Mouse (Mus musculus) kidney, embryonic 16.5 days (tissue): ENCODE data around the gene St5. TPM values are rescaled to one million over a fixed set of nuclear protein-coding genes. Genes with fewer than 3 reads are reported as not detected.

Experiments used
- ATAC-seq: fragments of 200-750 bp; cut with Nextera tagmentation; 2 replicates; pipeline ENCODE4 v1.8.0; 2017; ENCODE audit warnings: moderate TSS enrichment; ENCODE audit not compliant: low FRiP score, low TSS enrichment
- H3K27ac ChIP-seq: fragments of 300-500 bp; sonication (generic); 2 replicates; pipeline ENCODE4 v1.5.1; 2014; ENCODE audit warnings: low read length
- H3K27me3 ChIP-seq: fragments of 300-500 bp; sonication (generic); 2 replicates; pipeline ENCODE4 v1.6.1; 2014; ENCODE audit warnings: low read length, control low read depth, mixed read lengths; ENCODE audit not compliant: insufficient read depth
- H3K36me3 ChIP-seq: fragments of 300-500 bp; sonication (generic); 2 replicates; pipeline ENCODE4 v1.6.1; 2014; ENCODE audit warnings: low read length, control low read depth, mixed read lengths; ENCODE audit not compliant: insufficient read depth
- H3K4me1 ChIP-seq: fragments of 300-500 bp; sonication (generic); 2 replicates; pipeline ENCODE4 v1.6.1; 2014; ENCODE audit warnings: low read length, control low read depth, mixed read lengths; ENCODE audit not compliant: insufficient read depth
- H3K4me2 ChIP-seq: fragments of 300-500 bp; sonication (generic); replicated peaks from 2 replicates; pipeline ENCODE4 v1.6.1; 2014; ENCODE audit warnings: low read depth, low read length
- H3K4me3 ChIP-seq: fragments of 300-500 bp; sonication (generic); 2 replicates; pipeline ENCODE4 v1.5.1; 2014; ENCODE audit warnings: mild to moderate bottlenecking, low read length
- H3K9ac ChIP-seq: fragments of 300-500 bp; sonication (generic); replicated peaks from 2 replicates; pipeline ENCODE4 v1.6.1; 2014; ENCODE audit warnings: low read length
- H3K9me3 ChIP-seq: fragments of 300-500 bp; sonication (generic); 2 replicates; pipeline ENCODE4 v1.6.1; 2016; ENCODE audit warnings: low read length, control low read depth
- WGBS: fragments of 180-500 bp; shearing (Covaris S2); extraction: QIAGEN DNeasy Blood & Tissue Kit; methylation state at CpG from one replicate; pipeline ENCODE4 v1.1.7; 2014; 5-methylcytosine and 5-hydroxymethylcytosine counted together
- polyA plus RNA-seq: library from polyadenylated mRNA; unstranded; fragments of >200 nt; fragmentation: Nextera tagmentation; extraction: Ambion mirVana; gene quantifications from 2 replicates; pipeline ENCODE4 v1.2.1, GENCODE M21; 2015

Gene St5
- polyA plus RNA-seq, 1 experiment from 2014 or later = 38.0 TPM

- Histone ChIP-seq H3K4me3 (peak overlapping the region; percentile 69), H3K4me2 (peak overlapping the region; percentile 63), H3K36me3 (no peaks in the 10 kb centered on the region; the same call in 1 of the 2 replicates), H3K27ac (peak overlapping the region; percentile 28), H3K4me1 (peaks cover 14% of the 10 kb centered on the region), H3K9me3 (no peaks in the 10 kb centered on the region), H3K27me3 (no peaks in the 10 kb centered on the region), H3K9ac (peak overlapping the region; percentile 74)
- no peak for ATAC-seq
- WGBS = 3% methylated on average over 17 of the region's 17 CpGs
Observed at GRCm38 (mm10) chr7:109704016-109704377, 592 bp upstream of the St5 start.

GRCm38 (mm10) chr7:109702721-109703120, 684 bp downstream of the St5 start:
- no peaks in the 10 kb centered on the region for H3K36me3 ChIP-seq
- H3K9ac ChIP-seq = peak overlapping the region; percentile 74; the same call in 1 of the 2 replicates
- 45% methylated on average over 4 of the region's 4 CpGs for WGBS
- no peaks in the 10 kb centered on the region for H3K27me3 ChIP-seq
- peak overlapping the region; percentile 69 for H3K4me3 ChIP-seq
- H3K27ac ChIP-seq = no peak overlapping the region
- no peaks in the 10 kb centered on the region for H3K9me3 ChIP-seq
- H3K4me1 ChIP-seq = peaks cover 10% of the 10 kb centered on the region; the same call in 1 of the 2 replicates
- H3K4me2 ChIP-seq = peak overlapping the region; percentile 63
- ATAC-seq = no peak

- Histone ChIP-seq H3K9me3 (no peaks in the 10 kb centered on the region), H3K4me1 (peaks cover 10% of the 10 kb centered on the region; the same call in 1 of the 2 replicates), H3K4me3 (no peak overlapping the region), H3K4me2 (no peak overlapping the region), H3K36me3 (no peaks in the 10 kb centered on the region), H3K27me3 (no peaks in the 10 kb centered on the region), H3K27ac (no peak overlapping the region), H3K9ac (no peak overlapping the region)
- no peak for ATAC-seq
Observed at GRCm38 (mm10) chr7:109700213-109700612, 3.2 kb downstream of the St5 start.

- ATAC-seq = no peak
Observed at GRCm38 (mm10) chr7:109695339-109695726, 8.1 kb downstream of the St5 start.

GRCm38 (mm10) chr7:109694576-109695338, 8.6 kb downstream of the St5 start:
- no peak overlapping the region for H3K4me3 ChIP-seq
- H3K27ac ChIP-seq = no peak overlapping the region
- H3K36me3 ChIP-seq = no peaks in the 10 kb centered on the region
- H3K4me1 ChIP-seq = no peaks in the 10 kb centered on the region
- ATAC-seq = no peak
- no peak overlapping the region for H3K9ac ChIP-seq
- WGBS = 80% methylated on average over 13 of the region's 13 CpGs
- H3K9me3 ChIP-seq = no peaks in the 10 kb centered on the region
- no peak overlapping the region for H3K4me2 ChIP-seq
- H3K27me3 ChIP-seq = no peaks in the 10 kb centered on the region

More at GRCm38 (mm10) chr7:109695339-109695726, 8.1 kb downstream of the St5 start:
- no peak overlapping the region for H3K4me3 ChIP-seq
- no peaks in the 10 kb centered on the region for H3K36me3 ChIP-seq
- no peaks in the 10 kb centered on the region for H3K27me3 ChIP-seq
- no peak overlapping the region for H3K27ac ChIP-seq
- no peak overlapping the region for H3K4me2 ChIP-seq
- no peaks in the 10 kb centered on the region for H3K9me3 ChIP-seq
- H3K9ac ChIP-seq = no peak overlapping the region
- 91% methylated on average over 10 of the region's 10 CpGs for WGBS
- no peaks in the 10 kb centered on the region for H3K4me1 ChIP-seq

- H3K36me3 ChIP-seq = no peaks in the 10 kb centered on the region
- ATAC-seq = no peak
- H3K27ac ChIP-seq = no peak overlapping the region
- no peaks in the 10 kb centered on the region for H3K9me3 ChIP-seq
- H3K4me1 ChIP-seq = 0 out of 2 replicates have a peak, but pooled peaks cover 5% of the 10 kb centered on the region
- H3K27me3 ChIP-seq = no peaks in the 10 kb centered on the region
- 67% methylated on average over 5 of the region's 5 CpGs for WGBS
- H3K9ac ChIP-seq = no peak overlapping the region
- H3K4me2 ChIP-seq = no peak overlapping the region
- no peak overlapping the region for H3K4me3 ChIP-seq
Observed at GRCm38 (mm10) chr7:109690961-109691360, 12.4 kb downstream of the St5 start.

GRCm38 (mm10) chr7:109690101-109690500, 13.3 kb downstream of the St5 start:
- H3K4me3 ChIP-seq = no peak overlapping the region
- H3K27me3 ChIP-seq = no peaks in the 10 kb centered on the region
- no peak overlapping the region for H3K9ac ChIP-seq
- no peak overlapping the region for H3K4me2 ChIP-seq
- H3K4me1 ChIP-seq = 0 out of 2 replicates have a peak, but pooled peaks cover 5% of the 10 kb centered on the region
- 93% methylated on average over 3 of the region's 3 CpGs for WGBS
- no peak overlapping the region for H3K27ac ChIP-seq
- H3K36me3 ChIP-seq = no peaks in the 10 kb centered on the region
- no peaks in the 10 kb centered on the region for H3K9me3 ChIP-seq
- ATAC-seq = no peak

- 49% methylated on average over 9 of the region's 9 CpGs for WGBS
- no peak overlapping the region for H3K9ac ChIP-seq
- no peaks in the 10 kb centered on the region for H3K9me3 ChIP-seq
- no peak overlapping the region for H3K4me3 ChIP-seq
- H3K36me3 ChIP-seq = no peaks in the 10 kb centered on the region
- H3K4me2 ChIP-seq = no peak overlapping the region
- H3K27ac ChIP-seq = no peak overlapping the region
- no peak for ATAC-seq
- H3K4me1 ChIP-seq = 0 out of 2 replicates have a peak, but pooled peaks cover 5% of the 10 kb centered on the region
- H3K27me3 ChIP-seq = no peaks in the 10 kb centered on the region
Observed at GRCm38 (mm10) chr7:109686585-109687128, 16.7 kb downstream of the St5 start.

- H3K4me1 ChIP-seq = no peaks in the 10 kb centered on the region
- no peak overlapping the region for H3K4me2 ChIP-seq
- H3K27me3 ChIP-seq = no peaks in the 10 kb centered on the region
- H3K27ac ChIP-seq = no peak overlapping the region
- ATAC-seq = no peak
- no peaks in the 10 kb centered on the region for H3K36me3 ChIP-seq
- no peaks in the 10 kb centered on the region for H3K9me3 ChIP-seq
- no peak overlapping the region for H3K4me3 ChIP-seq
- WGBS = 83% methylated on average over 1 of the region's 1 CpGs
- no peak overlapping the region for H3K9ac ChIP-seq
Observed at GRCm38 (mm10) chr7:109680879-109681278, 22.5 kb downstream of the St5 start.

GRCm38 (mm10) chr7:109680284-109680683, 23.1 kb downstream of the St5 start:
- H3K4me2 ChIP-seq = no peak overlapping the region
- H3K27ac ChIP-seq = no peak overlapping the region
- no peaks in the 10 kb centered on the region for H3K9me3 ChIP-seq
- H3K4me1 ChIP-seq = no peaks in the 10 kb centered on the region
- H3K9ac ChIP-seq = no peak overlapping the region
- no peak overlapping the region for H3K4me3 ChIP-seq
- H3K27me3 ChIP-seq = no peaks in the 10 kb centered on the region
- WGBS = 91% methylated on average over 2 of the region's 2 CpGs
- no peaks in the 10 kb centered on the region for H3K36me3 ChIP-seq
- ATAC-seq = no peak
